Mouse (Mus musculus) embryonic facial prominence, embryonic 14.5 days (tissue): ENCODE measurements around the gene Muc13. TPM values are rescaled to one million over a fixed set of nuclear protein-coding genes. Genes with fewer than 3 reads are reported as not detected.

Experiments used
- ATAC-seq: fragments of 200-750 bp; cut with Nextera tagmentation; 2 replicates; pipeline ENCODE4 v1.8.0; 2017; ENCODE audit warnings: low read depth, moderate number of reproducible peaks, moderate TSS enrichment
- DNase-seq: peaks from one replicate; pipeline ENCODE4 v3.0.0-alpha.2; 2015; ENCODE audit warnings: low spot score
- H3K27ac ChIP-seq: fragments of 300-500 bp; sonication (generic); replicated peaks from 2 replicates; pipeline ENCODE4 v1.5.1; 2014; ENCODE audit warnings: low read depth, mild to moderate bottlenecking, low read length, moderate library complexity
- H3K27me3 ChIP-seq: fragments of 300-500 bp; sonication (generic); replicated peaks from 2 replicates; pipeline ENCODE4 v1.6.1; 2014; ENCODE audit warnings: low read length; ENCODE audit not compliant: control insufficient read depth, insufficient read depth
- H3K36me3 ChIP-seq: fragments of 300-500 bp; sonication (generic); 2 replicates; pipeline ENCODE4 v1.6.1; 2014; ENCODE audit warnings: low read length, mixed read lengths; ENCODE audit not compliant: control insufficient read depth, insufficient read depth
- H3K4me1 ChIP-seq: fragments of 300-500 bp; sonication (generic); 2 replicates; pipeline ENCODE4 v1.6.1; 2014; ENCODE audit warnings: antibody characterized with exemption, low read length; ENCODE audit not compliant: control insufficient read depth, insufficient read depth
- H3K4me2 ChIP-seq: fragments of 300-500 bp; sonication (generic); 2 replicates; pipeline ENCODE4 v1.6.1; 2014; ENCODE audit warnings: low read depth, mild to moderate bottlenecking, low read length, moderate library complexity, mixed read lengths
- H3K4me3 ChIP-seq: fragments of 300-500 bp; sonication (generic); 2 replicates; pipeline ENCODE4 v1.5.1; 2014; ENCODE audit warnings: low read depth, mild to moderate bottlenecking, low read length
- H3K9ac ChIP-seq: fragments of 300-500 bp; sonication (generic); 2 replicates; pipeline ENCODE4 v1.6.1; 2014; ENCODE audit warnings: low read depth, mild to moderate bottlenecking, low read length, moderate library complexity, mixed read lengths
- H3K9me3 ChIP-seq: fragments of 300-500 bp; sonication (generic); 2 replicates; pipeline ENCODE4 v1.6.1; 2016; ENCODE audit warnings: low read length; ENCODE audit not compliant: control insufficient read depth
- whole genome bisulfite sequencing: fragments of 180-500 bp; shearing (Covaris S2); extraction: QIAGEN DNeasy Blood & Tissue Kit; methylation state at CpG from one replicate; pipeline ENCODE4 v1.1.7; 2014; 5-methylcytosine and 5-hydroxymethylcytosine counted together
- polyA plus RNA-seq: library from polyadenylated mRNA; unstranded; fragments of >200 nt; fragmentation: Nextera tagmentation; extraction: Ambion mirVana; gene quantifications from 2 replicates; pipeline ENCODE4 v1.2.1, GENCODE M21; 2014

The Muc13 gene
- polyA plus RNA-seq, 1 experiment from 2014 or later = not detected

DNA sequence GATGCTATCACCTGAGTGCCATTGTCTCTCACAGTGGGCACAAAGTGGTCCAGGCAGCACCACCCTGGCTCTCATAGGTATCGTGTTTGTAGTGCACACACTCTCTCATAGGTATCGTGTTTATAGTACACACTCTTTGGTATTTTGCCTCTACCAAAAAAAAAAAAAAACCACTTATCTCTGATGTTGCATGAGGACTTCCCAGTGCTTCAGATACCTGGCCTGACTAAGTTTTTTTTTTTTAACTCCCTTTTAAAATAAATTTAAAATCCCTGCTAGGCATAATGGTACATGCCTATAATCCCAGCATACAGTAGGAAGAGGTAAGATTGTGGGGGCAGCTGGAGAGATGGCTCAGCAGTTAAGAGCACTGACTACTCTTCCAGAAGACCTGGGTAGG, 28.4 kb upstream of the Muc13 start:
- H3K4me3 ChIP-seq = no peak overlapping the region
- no peak overlapping the region for H3K27ac ChIP-seq
- 83% methylated on average over 2 of the region's 2 CpGs for WGBS
- no peak overlapping the region for H3K9ac ChIP-seq
- H3K27me3 ChIP-seq = no peaks in the 10 kb centered on the region
- ATAC-seq (no peak), DNase-seq (no peak)
- peaks cover 15% of the 10 kb centered on the region for H3K36me3 ChIP-seq
- H3K9me3 ChIP-seq = no peaks in the 10 kb centered on the region
- 0 out of 2 replicates have a peak, but pooled peaks cover 3% of the 10 kb centered on the region for H3K4me1 ChIP-seq
- no peak overlapping the region for H3K4me2 ChIP-seq

DNA sequence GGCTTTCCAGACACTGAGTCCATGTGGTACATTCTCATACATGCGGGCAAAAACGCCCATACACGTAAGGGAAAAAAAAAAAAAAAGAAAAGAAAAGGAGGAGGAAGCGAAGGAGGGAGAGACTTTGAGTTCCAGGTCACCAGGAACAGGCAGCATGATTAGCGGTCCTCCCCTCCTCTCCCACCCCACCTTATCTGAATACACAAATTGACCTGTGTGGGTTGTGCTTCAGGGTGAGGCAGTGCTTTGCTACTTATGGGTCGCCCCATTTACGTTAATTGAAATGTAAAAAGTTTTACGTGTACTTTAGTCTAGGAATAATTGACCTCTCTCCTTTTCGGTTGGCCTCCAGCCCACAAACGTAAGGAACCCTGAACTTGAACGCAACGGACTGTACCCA, 27.5 kb upstream of the Muc13 start:
- Histone ChIP-seq H3K9ac (no peak overlapping the region), H3K9me3 (no peaks in the 10 kb centered on the region), H3K4me2 (no peak overlapping the region), H3K4me3 (no peak overlapping the region), H3K27ac (no peak overlapping the region), H3K36me3 (peaks cover 15% of the 10 kb centered on the region), H3K4me1 (0 out of 2 replicates have a peak, but pooled peaks cover 3% of the 10 kb centered on the region), H3K27me3 (no peaks in the 10 kb centered on the region)
- ATAC-seq (no peak), DNase-seq (no peak)
- 84% methylated on average over 12 of the region's 12 CpGs for whole genome bisulfite sequencing

DNA sequence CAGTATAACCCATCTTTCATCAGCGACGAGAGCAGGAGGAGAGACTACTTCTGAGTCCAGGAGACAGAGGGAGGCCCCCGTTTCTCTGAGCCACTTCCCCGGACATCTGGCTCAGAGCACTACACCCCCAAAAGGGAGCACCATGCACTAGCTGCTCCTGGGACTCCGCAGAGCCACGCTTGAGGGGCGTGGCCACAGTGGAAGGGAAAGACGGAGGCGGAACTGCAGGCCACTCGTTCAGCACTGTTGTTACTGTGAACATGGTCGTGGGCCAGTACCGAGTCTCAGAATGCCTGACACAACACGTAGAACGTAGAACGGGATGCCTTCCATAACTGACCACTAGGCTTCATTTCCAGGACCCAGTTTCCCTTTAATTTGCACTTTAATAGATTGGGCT, 27.1 kb upstream of the Muc13 start:
- 61% methylated on average over 15 of the region's 15 CpGs for WGBS
- H3K4me2 ChIP-seq = no peak overlapping the region
- H3K4me3 ChIP-seq = no peak overlapping the region
- H3K27me3 ChIP-seq = no peaks in the 10 kb centered on the region
- DNase-seq = no peak
- peaks cover 15% of the 10 kb centered on the region for H3K36me3 ChIP-seq
- no peak overlapping the region for H3K9ac ChIP-seq
- no peak overlapping the region for H3K27ac ChIP-seq
- no peak for ATAC-seq
- H3K4me1 ChIP-seq = 0 out of 2 replicates have a peak, but pooled peaks cover 3% of the 10 kb centered on the region
- no peaks in the 10 kb centered on the region for H3K9me3 ChIP-seq

DNA sequence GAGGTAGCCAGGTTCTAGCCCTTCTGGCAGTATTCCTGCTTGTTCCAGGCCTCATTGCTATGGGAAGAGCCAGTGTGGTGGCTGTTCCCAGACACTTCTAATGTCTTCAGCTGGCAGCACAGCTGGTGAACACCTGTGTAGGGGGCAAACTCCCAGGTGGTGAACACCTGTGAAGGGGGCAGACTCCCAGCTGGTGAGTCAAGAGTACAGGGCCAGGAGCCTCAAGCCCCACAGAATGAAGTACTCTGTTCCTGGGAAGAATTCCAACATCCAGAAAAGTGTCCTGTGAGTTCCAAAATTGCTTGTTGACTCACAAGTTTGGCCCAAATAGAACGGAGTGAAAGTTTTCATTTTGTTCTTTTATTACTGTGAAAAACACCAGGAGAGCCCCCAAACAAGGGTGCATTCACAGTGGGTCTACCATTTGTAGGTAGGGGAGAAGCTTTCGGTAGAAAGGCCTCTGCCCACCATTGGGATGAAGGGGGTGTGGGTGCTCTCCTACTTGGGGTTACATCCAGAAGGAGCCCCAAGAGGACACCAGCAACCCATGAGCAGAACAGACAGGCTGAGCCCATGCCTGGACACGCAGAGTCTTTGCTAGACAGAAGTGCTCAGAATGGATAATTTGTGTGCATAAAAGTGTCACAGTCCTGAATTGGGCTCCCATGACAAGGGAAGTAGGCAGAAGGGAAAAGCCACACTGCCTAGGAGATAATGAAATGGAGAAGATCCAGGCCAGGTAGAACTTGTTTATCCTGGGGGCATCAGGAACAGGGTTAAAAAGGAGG, 25.2 kb upstream of the Muc13 start:
- DNase-seq = no peak
- no peak overlapping the region for H3K9ac ChIP-seq
- H3K4me2 ChIP-seq = no peak overlapping the region
- H3K36me3 ChIP-seq = peaks cover 5% of the 10 kb centered on the region
- 79% methylated on average over 3 of the region's 3 CpGs for WGBS
- H3K27ac ChIP-seq = no peak overlapping the region
- no peak overlapping the region for H3K4me3 ChIP-seq
- H3K9me3 ChIP-seq = no peaks in the 10 kb centered on the region
- 0 out of 2 replicates have a peak, but pooled peaks cover 3% of the 10 kb centered on the region for H3K4me1 ChIP-seq
- no peak for ATAC-seq
- H3K27me3 ChIP-seq = no peaks in the 10 kb centered on the region

DNA sequence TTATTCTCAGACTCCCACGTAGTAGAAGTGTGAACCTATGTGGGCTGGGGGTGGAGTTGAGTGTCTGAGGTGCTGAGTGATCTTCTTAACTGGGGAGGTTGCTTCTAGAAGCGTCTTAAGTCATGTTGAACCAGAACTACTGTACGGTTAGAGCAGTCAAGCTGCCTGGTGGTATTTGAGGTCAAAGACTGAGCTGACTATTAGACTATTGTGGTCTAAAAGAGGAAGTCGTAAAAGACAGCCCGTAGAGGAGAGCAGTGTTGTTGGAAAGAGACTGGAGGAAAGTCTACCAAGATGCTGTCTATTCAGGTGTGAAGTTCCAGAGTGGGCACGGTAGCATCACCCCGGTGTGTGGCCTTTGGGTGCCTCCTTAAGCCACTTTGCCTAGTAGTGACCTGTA, 24.0 kb upstream of the Muc13 start:
- Histone ChIP-seq H3K27me3 (no peaks in the 10 kb centered on the region), H3K4me2 (no peak overlapping the region), H3K9me3 (no peaks in the 10 kb centered on the region), H3K9ac (no peak overlapping the region), H3K36me3 (peaks cover 5% of the 10 kb centered on the region), H3K4me1 (no peaks in the 10 kb centered on the region), H3K4me3 (no peak overlapping the region), H3K27ac (no peak overlapping the region)
- no peak for DNase-seq
- 77% methylated on average over 7 of the region's 7 CpGs for WGBS
- ATAC-seq = no peak

DNA sequence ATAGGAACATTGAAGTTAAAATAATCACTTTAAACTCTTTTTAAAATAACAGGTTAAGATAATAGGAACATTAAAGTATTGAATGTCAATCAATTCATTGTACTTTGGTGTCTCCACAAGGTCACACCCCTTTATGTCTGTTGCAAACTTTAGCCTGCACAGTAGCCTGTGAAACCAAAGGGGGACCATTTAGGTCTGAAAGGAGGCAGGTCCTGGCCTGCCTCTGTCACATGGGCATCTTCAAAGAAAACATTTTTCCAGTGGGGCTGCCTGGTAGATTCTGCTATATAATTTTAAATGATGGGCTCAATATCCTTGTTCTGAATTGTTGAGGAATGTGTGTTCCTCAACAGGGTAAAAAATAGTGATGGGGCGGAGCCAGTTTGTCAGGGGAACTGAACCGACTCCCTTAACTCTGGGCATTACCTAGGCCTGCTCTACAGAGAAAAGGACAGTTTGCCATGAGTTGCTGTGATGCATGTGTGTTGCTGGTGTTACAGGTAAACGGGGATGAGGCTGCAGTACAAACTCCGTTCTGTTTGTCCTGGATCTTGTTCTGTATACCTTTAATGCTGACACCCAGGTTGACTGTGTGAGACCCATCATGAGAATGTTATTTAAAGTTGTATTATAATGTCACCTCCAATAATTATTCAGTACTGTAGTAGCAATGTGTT, 22.9 kb upstream of the Muc13 start:
- WGBS = 80% methylated on average over 4 of the region's 4 CpGs

DNA sequence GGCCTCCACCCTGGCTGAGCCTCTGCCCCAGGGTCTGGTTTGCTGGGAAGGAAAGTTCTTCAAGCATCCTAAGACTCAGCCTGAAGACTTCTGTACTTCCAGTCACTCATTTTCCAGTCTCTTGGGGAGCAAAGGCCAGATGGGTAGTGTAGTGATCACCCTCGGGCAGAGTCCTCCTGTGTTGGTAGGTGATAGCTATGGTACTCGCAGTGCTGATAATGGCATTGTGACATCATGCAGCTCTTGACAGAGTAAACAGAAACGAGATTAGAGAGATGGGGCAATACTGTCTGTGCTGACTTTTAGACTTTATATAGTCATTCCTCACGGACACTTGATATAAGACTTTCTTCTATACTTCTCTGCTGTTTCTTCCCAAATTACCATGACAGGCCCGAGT, 21.0 kb upstream of the Muc13 start:
- Histone ChIP-seq H3K9ac (no peak overlapping the region), H3K27me3 (no peaks in the 10 kb centered on the region), H3K4me3 (no peak overlapping the region), H3K36me3 (no peaks in the 10 kb centered on the region), H3K9me3 (no peaks in the 10 kb centered on the region), H3K27ac (no peak overlapping the region), H3K4me2 (no peak overlapping the region), H3K4me1 (no peaks in the 10 kb centered on the region)
- no peak for DNase-seq
- ATAC-seq = no peak
- WGBS = 80% methylated on average over 5 of the region's 5 CpGs

More for the DNA sequence above, 22.9 kb upstream of the Muc13 start:
- DNase-seq (peak; percentile 38), ATAC-seq (no peak)
- no peak overlapping the region for H3K4me3 ChIP-seq
- no peak overlapping the region for H3K27ac ChIP-seq
- no peaks in the 10 kb centered on the region for H3K4me1 ChIP-seq
- H3K4me2 ChIP-seq = no peak overlapping the region
- peaks cover 5% of the 10 kb centered on the region for H3K36me3 ChIP-seq
- no peaks in the 10 kb centered on the region for H3K9me3 ChIP-seq
- H3K9ac ChIP-seq = no peak overlapping the region
- no peaks in the 10 kb centered on the region for H3K27me3 ChIP-seq

DNA sequence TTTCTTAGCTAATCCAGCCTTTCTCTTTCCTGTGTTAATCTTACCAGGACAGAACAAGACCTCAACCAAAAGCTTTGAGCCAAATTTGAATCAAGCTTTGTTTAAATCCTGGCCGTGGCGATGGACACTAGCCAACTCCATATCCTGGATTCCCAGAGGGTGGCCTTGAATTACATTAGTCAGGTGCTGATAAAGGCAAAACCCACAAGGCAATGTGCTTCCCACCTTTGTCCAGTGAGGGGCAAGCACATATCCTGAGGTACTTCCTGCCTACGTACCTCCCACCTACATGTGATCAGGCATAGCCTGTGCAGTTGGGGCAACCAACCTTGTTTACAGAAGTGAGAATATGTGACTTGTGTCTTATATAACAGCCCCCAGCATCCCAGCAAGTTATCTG, 18.9 kb upstream of the Muc13 start:
- no peak overlapping the region for H3K9ac ChIP-seq
- H3K4me3 ChIP-seq = no peak overlapping the region
- no peaks in the 10 kb centered on the region for H3K27me3 ChIP-seq
- no peaks in the 10 kb centered on the region for H3K36me3 ChIP-seq
- no peaks in the 10 kb centered on the region for H3K4me1 ChIP-seq
- ATAC-seq = no peak
- H3K4me2 ChIP-seq = no peak overlapping the region
- H3K27ac ChIP-seq = no peak overlapping the region
- no peak for DNase-seq
- 76% methylated on average over 3 of the region's 3 CpGs for WGBS
- H3K9me3 ChIP-seq = no peaks in the 10 kb centered on the region
